Mouse (Mus musculus) stomach, embryonic 16.5 days (tissue): ENCODE data around the gene Ywhae. TPM values are rescaled to one million over a fixed set of nuclear protein-coding genes. Genes with fewer than 3 reads are reported as not detected.

Experiments used
- ATAC-seq: fragments of 200-750 bp; cut with Nextera tagmentation; 2 replicates; pipeline ENCODE4 v1.8.0; 2017; ENCODE audit warnings: moderate number of reproducible peaks, moderate TSS enrichment; ENCODE audit not compliant: insufficient read depth, low FRiP score
- H3K27ac ChIP-seq: fragments of 300-500 bp; sonication (generic); 2 replicates; pipeline ENCODE4 v1.5.1; 2014; ENCODE audit warnings: low read length
- H3K27me3 ChIP-seq: fragments of 300-500 bp; sonication (generic); 2 replicates; pipeline ENCODE4 v1.6.1; 2014; ENCODE audit warnings: low read length, control low read depth, mixed read lengths; ENCODE audit not compliant: control insufficient read depth, insufficient read depth
- H3K36me3 ChIP-seq: fragments of 300-500 bp; sonication (generic); 2 replicates; pipeline ENCODE4 v1.6.1; 2014; ENCODE audit warnings: low read length; ENCODE audit not compliant: control insufficient read depth, insufficient read depth
- H3K4me1 ChIP-seq: fragments of 300-500 bp; sonication (generic); 2 replicates; pipeline ENCODE4 v1.6.1; 2014; ENCODE audit warnings: low read length, control low read depth, mixed read lengths; ENCODE audit not compliant: control insufficient read depth, insufficient read depth
- H3K4me2 ChIP-seq: fragments of 300-500 bp; sonication (generic); 2 replicates; pipeline ENCODE4 v1.6.1; 2014; ENCODE audit warnings: low read depth, low read length, mixed read lengths
- H3K4me3 ChIP-seq: fragments of 300-500 bp; sonication (generic); replicated peaks from 2 replicates; pipeline ENCODE4 v1.5.1; 2014; ENCODE audit warnings: mild to moderate bottlenecking, low read length
- H3K9ac ChIP-seq: fragments of 300-500 bp; sonication (generic); 2 replicates; pipeline ENCODE4 v1.6.1; 2014; ENCODE audit warnings: low read length
- H3K9me3 ChIP-seq: fragments of 300-500 bp; sonication (generic); replicated peaks from 2 replicates; pipeline ENCODE4 v1.6.1; 2016; ENCODE audit warnings: low read length, control low read depth; ENCODE audit not compliant: control insufficient read depth
- WGBS: fragments of 180-500 bp; shearing (Covaris S2); extraction: QIAGEN DNeasy Blood & Tissue Kit; methylation state at CpG from one replicate; pipeline ENCODE4 v1.1.7; 2014; 5-methylcytosine and 5-hydroxymethylcytosine counted together
- polyA plus RNA-seq: library from polyadenylated mRNA; unstranded; fragments of >200 nt; fragmentation: Nextera tagmentation; extraction: Ambion mirVana; gene quantifications from 2 replicates; pipeline ENCODE4 v1.2.1, GENCODE M21; 2015

Ywhae gene
- polyA plus RNA-seq, 1 experiment from 2014 or later: 689 TPM

DNA sequence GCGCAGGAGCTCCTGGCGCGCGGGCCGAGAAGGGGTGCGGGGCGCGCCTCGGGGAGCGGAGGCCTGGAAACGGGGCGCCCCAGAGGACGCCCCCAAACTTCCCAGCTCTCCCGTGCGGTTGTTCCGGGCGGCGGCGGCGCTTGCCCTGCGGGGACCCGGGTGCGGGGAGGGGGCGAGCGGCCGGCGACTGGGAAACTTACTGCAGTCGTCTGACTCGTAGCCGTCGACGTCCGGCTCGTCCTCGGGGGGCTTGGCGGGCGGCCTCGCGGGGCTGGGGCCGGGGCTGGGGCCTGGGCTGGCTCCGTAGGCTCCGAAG, 62.6 kb downstream of the Ywhae start:
- H3K27me3 ChIP-seq: peaks cover 28% of the 10 kb centered on the region
- H3K9me3 ChIP-seq: no peaks in the 10 kb centered on the region
- H3K36me3 ChIP-seq: no peaks in the 10 kb centered on the region
- H3K4me3 ChIP-seq: peak overlapping the region; percentile 55
- no peak overlapping the region for H3K27ac ChIP-seq
- H3K4me1 ChIP-seq: peaks cover 7% of the 10 kb centered on the region; the same call in 1 of the 2 replicates
- 0 out of 2 replicates have a peak, but pooled peaks have one; percentile 8 for ATAC-seq
- H3K9ac ChIP-seq: peak overlapping the region; percentile 74
- H3K4me2 ChIP-seq: peak overlapping the region; percentile 73
- WGBS: 2% methylated on average over 42 of the region's 42 CpGs

- Histone ChIP-seq H3K9ac (peak within 1 kb of the TSS; percentile 74), H3K27me3 (peaks cover 28% of the 10 kb centered on the region), H3K27ac (no peak within 1 kb of the TSS), H3K4me2 (peak within 1 kb of the TSS; percentile 73), H3K4me3 (peak within 1 kb of the TSS; percentile 55), H3K9me3 (no peaks in the 10 kb centered on the region), H3K4me1 (peaks cover 7% of the 10 kb centered on the region; the same call in 1 of the 2 replicates), H3K36me3 (no peaks in the 10 kb centered on the region)
- ATAC-seq: peak; percentile 68
- WGBS: 3% methylated on average over 37 of the region's 37 CpGs
These were observed 63.4 kb downstream of the Ywhae start, which contains the start of gene Doc2b for GRCm38 (mm10) chr11:75796029-75796445. Doc2b (minus strand) TSS chr11:75796049.

DNA sequence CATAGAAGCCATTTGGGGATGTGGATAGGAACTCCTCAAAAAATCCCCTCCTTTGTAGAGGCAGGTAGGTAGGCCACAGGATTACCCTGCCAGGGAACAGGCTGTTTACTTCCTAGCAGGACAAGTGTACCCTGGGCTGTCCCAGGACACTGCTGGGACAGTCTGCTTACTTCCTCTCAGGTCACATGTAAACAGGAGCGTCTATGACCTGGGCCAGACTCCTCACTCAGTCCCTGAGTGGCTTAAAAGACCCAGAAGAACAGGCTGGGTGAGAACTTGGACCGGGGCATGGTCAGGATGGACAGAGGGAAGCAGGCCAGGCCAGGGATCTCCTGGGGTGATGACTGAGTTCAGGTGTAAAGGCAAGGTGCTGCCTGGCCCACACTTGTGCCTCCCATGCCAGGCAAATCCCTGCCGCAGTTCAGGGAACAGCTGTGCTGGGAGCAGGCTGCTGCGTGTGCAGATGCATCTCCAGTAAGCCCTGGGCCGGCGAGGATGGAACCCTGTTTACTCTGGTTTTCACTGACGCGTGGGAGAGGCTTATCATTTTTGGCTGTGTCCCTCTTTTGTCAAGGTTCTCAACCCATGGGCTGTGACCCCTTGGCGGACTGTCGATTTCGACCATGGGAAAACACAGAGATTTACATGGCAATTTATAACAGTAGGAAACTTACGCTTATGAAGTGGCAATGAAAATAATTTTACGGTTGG, 64.0 kb downstream of the Ywhae start:
- no peak overlapping the region for H3K27ac ChIP-seq
- H3K27me3 ChIP-seq: peaks cover 28% of the 10 kb centered on the region
- 60% methylated on average over 13 of the region's 13 CpGs for WGBS
- H3K9me3 ChIP-seq: no peaks in the 10 kb centered on the region
- no peak for ATAC-seq
- peaks cover 7% of the 10 kb centered on the region; the same call in 1 of the 2 replicates for H3K4me1 ChIP-seq
- peak overlapping the region; percentile 73; the same call in 1 of the 2 replicates for H3K4me2 ChIP-seq
- no peak overlapping the region for H3K9ac ChIP-seq
- H3K4me3 ChIP-seq: no peak overlapping the region
- no peaks in the 10 kb centered on the region for H3K36me3 ChIP-seq

DNA sequence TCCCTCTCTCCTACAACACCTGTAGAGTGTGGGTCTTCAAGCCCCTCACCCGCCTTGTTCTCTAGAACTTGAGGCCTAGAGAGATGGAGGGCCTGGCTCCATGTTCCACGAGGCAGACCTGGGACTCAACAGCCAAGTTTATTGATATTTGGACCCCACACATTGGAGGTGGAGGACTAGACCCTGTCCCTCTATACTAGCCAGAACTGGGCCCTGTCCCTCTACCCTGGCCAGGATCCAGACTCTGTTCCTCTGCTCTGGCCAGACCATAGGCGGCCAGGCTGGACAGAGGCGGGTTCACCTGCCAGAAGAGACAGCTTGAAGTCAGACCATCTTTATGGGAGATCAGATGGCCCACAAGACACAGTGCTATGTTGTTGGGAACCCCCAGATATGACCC, 68.7 kb downstream of the Ywhae start:
- ATAC-seq: no peak
- 83% methylated on average over 4 of the region's 4 CpGs for WGBS

GRCm38 (mm10) chr11:75801771-75802550, 69.3 kb downstream of the Ywhae start:
- 59% methylated on average over 7 of the region's 7 CpGs for WGBS

More for the DNA sequence above, 68.7 kb downstream of the Ywhae start:
- Histone ChIP-seq H3K9ac (no peak overlapping the region), H3K9me3 (no peaks in the 10 kb centered on the region), H3K27ac (no peak overlapping the region), H3K4me1 (peaks cover 5% of the 10 kb centered on the region; the same call in 1 of the 2 replicates), H3K4me3 (no peak overlapping the region), H3K27me3 (peaks cover 10% of the 10 kb centered on the region), H3K36me3 (no peaks in the 10 kb centered on the region), H3K4me2 (no peak overlapping the region)

GRCm38 (mm10) chr11:75807486-75807885, 74.8 kb downstream of the Ywhae start:
- no peak for ATAC-seq

More at GRCm38 (mm10) chr11:75801771-75802550, 69.3 kb downstream of the Ywhae start:
- no peaks in the 10 kb centered on the region for H3K36me3 ChIP-seq
- H3K27me3 ChIP-seq: 0 out of 2 replicates have a peak, but pooled peaks cover 6% of the 10 kb centered on the region
- H3K9ac ChIP-seq: no peak overlapping the region
- H3K9me3 ChIP-seq: no peaks in the 10 kb centered on the region
- no peak overlapping the region for H3K4me3 ChIP-seq
- 0 out of 2 replicates have a peak, but pooled peaks have one; percentile 16 for ATAC-seq
- peaks cover 5% of the 10 kb centered on the region; the same call in 1 of the 2 replicates for H3K4me1 ChIP-seq
- no peak overlapping the region for H3K27ac ChIP-seq
- no peak overlapping the region for H3K4me2 ChIP-seq

GRCm38 (mm10) chr11:75810526-75810925, 77.9 kb downstream of the Ywhae start:
- no peaks in the 10 kb centered on the region for H3K27me3 ChIP-seq
- 80% methylated on average over 3 of the region's 3 CpGs for WGBS
- no peaks in the 10 kb centered on the region for H3K9me3 ChIP-seq
- H3K9ac ChIP-seq: no peak overlapping the region
- no peak overlapping the region for H3K4me2 ChIP-seq
- peak overlapping the region; percentile 25; the same call in 1 of the 2 replicates for H3K27ac ChIP-seq
- H3K36me3 ChIP-seq: no peaks in the 10 kb centered on the region
- H3K4me1 ChIP-seq: peaks cover 31% of the 10 kb centered on the region
- ATAC-seq: no peak; the same call in 1 of the 2 replicates
- no peak overlapping the region for H3K4me3 ChIP-seq

More at GRCm38 (mm10) chr11:75807486-75807885, 74.8 kb downstream of the Ywhae start:
- Histone ChIP-seq H3K27me3 (no peaks in the 10 kb centered on the region), H3K4me3 (no peak overlapping the region), H3K4me2 (no peak overlapping the region), H3K36me3 (no peaks in the 10 kb centered on the region), H3K4me1 (peaks cover 15% of the 10 kb centered on the region), H3K9me3 (no peaks in the 10 kb centered on the region), H3K9ac (0 out of 2 replicates have a peak overlapping the region, but pooled peaks have one; percentile 22), H3K27ac (no peak overlapping the region)
- 32% methylated on average over 5 of the region's 5 CpGs for WGBS

- no peaks in the 10 kb centered on the region for H3K36me3 ChIP-seq
- H3K4me1 ChIP-seq: peaks cover 31% of the 10 kb centered on the region
- no peaks in the 10 kb centered on the region for H3K27me3 ChIP-seq
- H3K27ac ChIP-seq: peak overlapping the region; percentile 97
- H3K4me3 ChIP-seq: no peak overlapping the region
- 12% methylated on average over 3 of the region's 3 CpGs for WGBS
- no peak overlapping the region for H3K4me2 ChIP-seq
- no peaks in the 10 kb centered on the region for H3K9me3 ChIP-seq
- ATAC-seq: peak; percentile 85
- H3K9ac ChIP-seq: 0 out of 2 replicates have a peak overlapping the region, but pooled peaks have one; percentile 33
These were observed 79.2 kb downstream of the Ywhae start for GRCm38 (mm10) chr11:75811900-75812299.
